Mouse (Mus musculus) embryonic facial prominence, embryonic 14.5 days (tissue): Measurements from ENCODE around the gene Ccdc36. TPM values are rescaled to one million over a fixed set of nuclear protein-coding genes. Genes with fewer than 3 reads are reported as not detected.

Experiments
- ATAC-seq: fragments of 200-750 bp; cut with Nextera tagmentation; 2 replicates; pipeline ENCODE4 v1.8.0; 2017; ENCODE audit warnings: low read depth, moderate number of reproducible peaks, moderate TSS enrichment
- DNase-seq: peaks from one replicate; pipeline ENCODE4 v3.0.0-alpha.2; 2015; ENCODE audit warnings: low spot score
- H3K27ac ChIP-seq: fragments of 300-500 bp; sonication (generic); replicated peaks from 2 replicates; pipeline ENCODE4 v1.5.1; 2014; ENCODE audit warnings: low read depth, mild to moderate bottlenecking, low read length, moderate library complexity
- H3K27me3 ChIP-seq: fragments of 300-500 bp; sonication (generic); replicated peaks from 2 replicates; pipeline ENCODE4 v1.6.1; 2014; ENCODE audit warnings: low read length; ENCODE audit not compliant: control insufficient read depth, insufficient read depth
- H3K36me3 ChIP-seq: fragments of 300-500 bp; sonication (generic); 2 replicates; pipeline ENCODE4 v1.6.1; 2014; ENCODE audit warnings: low read length, mixed read lengths; ENCODE audit not compliant: control insufficient read depth, insufficient read depth
- H3K4me1 ChIP-seq: fragments of 300-500 bp; sonication (generic); 2 replicates; pipeline ENCODE4 v1.6.1; 2014; ENCODE audit warnings: antibody characterized with exemption, low read length; ENCODE audit not compliant: control insufficient read depth, insufficient read depth
- H3K4me2 ChIP-seq: fragments of 300-500 bp; sonication (generic); 2 replicates; pipeline ENCODE4 v1.6.1; 2014; ENCODE audit warnings: low read depth, mild to moderate bottlenecking, low read length, moderate library complexity, mixed read lengths
- H3K4me3 ChIP-seq: fragments of 300-500 bp; sonication (generic); 2 replicates; pipeline ENCODE4 v1.5.1; 2014; ENCODE audit warnings: low read depth, mild to moderate bottlenecking, low read length
- H3K9ac ChIP-seq: fragments of 300-500 bp; sonication (generic); 2 replicates; pipeline ENCODE4 v1.6.1; 2014; ENCODE audit warnings: low read depth, mild to moderate bottlenecking, low read length, moderate library complexity, mixed read lengths
- H3K9me3 ChIP-seq: fragments of 300-500 bp; sonication (generic); 2 replicates; pipeline ENCODE4 v1.6.1; 2016; ENCODE audit warnings: low read length; ENCODE audit not compliant: control insufficient read depth
- WGBS: fragments of 180-500 bp; shearing (Covaris S2); extraction: QIAGEN DNeasy Blood & Tissue Kit; methylation state at CpG from one replicate; pipeline ENCODE4 v1.1.7; 2014; 5-methylcytosine and 5-hydroxymethylcytosine counted together
- polyA plus RNA-seq: library from polyadenylated mRNA; unstranded; fragments of >200 nt; fragmentation: Nextera tagmentation; extraction: Ambion mirVana; gene quantifications from 2 replicates; pipeline ENCODE4 v1.2.1, GENCODE M21; 2014

The Ccdc36 gene
- polyA plus RNA-seq, 1 experiment from 2014 or later = 1.1 TPM

- under 1% methylated on average over 40 of the region's 52 CpGs for WGBS
- peak; percentile 83 for ATAC-seq
Observed at GRCm38 (mm10) chr9:108460319-108461178, 32.3 kb upstream of the Ccdc36 start, which contains the start of gene Ccdc71. TSS of gene Ccdc71 (plus strand) at chr9:108460527.

GRCm38 (mm10) chr9:108459939-108460318 lies 31.6 kb upstream of the Ccdc36 start:
- ATAC-seq = peak; percentile 17; the same call in 1 of the 2 replicates
- Histone ChIP-seq H3K4me3 (peak overlapping the region; percentile 80), H3K4me1 (peaks cover 12% of the 10 kb centered on the region), H3K9ac (no peak overlapping the region), H3K27me3 (no peaks in the 10 kb centered on the region), H3K4me2 (peak overlapping the region; percentile 84), H3K9me3 (no peaks in the 10 kb centered on the region), H3K27ac (peak overlapping the region; percentile 82), H3K36me3 (peaks cover 24% of the 10 kb centered on the region)
- WGBS = 79% methylated on average over 1 of the region's 1 CpGs
- no peak for DNase-seq

More at GRCm38 (mm10) chr9:108460319-108461178, 32.3 kb upstream of the Ccdc36 start, which contains the start of gene Ccdc71:
- Histone ChIP-seq H3K27me3 (no peaks in the 10 kb centered on the region), H3K4me3 (peak within 1 kb of the TSS; percentile 80), H3K4me2 (peak within 1 kb of the TSS; percentile 84), H3K36me3 (peaks cover 31% of the 10 kb centered on the region), H3K9me3 (no peaks in the 10 kb centered on the region), H3K4me1 (peaks cover 12% of the 10 kb centered on the region), H3K9ac (peak within 1 kb of the TSS; percentile 88), H3K27ac (peak within 1 kb of the TSS; percentile 82)
- peak; percentile 90 for DNase-seq

- no peaks in the 10 kb centered on the region for H3K27me3 ChIP-seq
- no peak overlapping the region for H3K9ac ChIP-seq
- H3K4me1 ChIP-seq = peaks cover 24% of the 10 kb centered on the region
- no peak overlapping the region for H3K27ac ChIP-seq
- H3K9me3 ChIP-seq = no peaks in the 10 kb centered on the region
- WGBS = 86% methylated on average over 10 of the region's 10 CpGs
- H3K36me3 ChIP-seq = no peaks in the 10 kb centered on the region
- H3K4me3 ChIP-seq = no peak overlapping the region
- H3K4me2 ChIP-seq = no peak overlapping the region
- DNase-seq (no peak), ATAC-seq (no peak)
Observed at GRCm38 (mm10) chr9:108456953-108457352, 28.7 kb upstream of the Ccdc36 start.

GRCm38 (mm10) chr9:108455747-108456571 lies 27.7 kb upstream of the Ccdc36 start:
- ATAC-seq = no peak

GRCm38 (mm10) chr9:108454429-108454828 lies 26.1 kb upstream of the Ccdc36 start:
- no peaks in the 10 kb centered on the region for H3K36me3 ChIP-seq
- DNase-seq (no peak), ATAC-seq (no peak)
- no peak overlapping the region for H3K9ac ChIP-seq
- H3K27ac ChIP-seq = no peak overlapping the region
- H3K27me3 ChIP-seq = no peaks in the 10 kb centered on the region
- no peak overlapping the region for H3K4me3 ChIP-seq
- WGBS = 87% methylated on average over 6 of the region's 6 CpGs
- H3K4me1 ChIP-seq = peaks cover 33% of the 10 kb centered on the region
- H3K9me3 ChIP-seq = no peaks in the 10 kb centered on the region
- H3K4me2 ChIP-seq = no peak overlapping the region

More at GRCm38 (mm10) chr9:108455747-108456571, 27.7 kb upstream of the Ccdc36 start:
- Histone ChIP-seq H3K4me2 (no peak overlapping the region), H3K27ac (no peak overlapping the region), H3K4me1 (peaks cover 21% of the 10 kb centered on the region), H3K9me3 (no peaks in the 10 kb centered on the region), H3K36me3 (no peaks in the 10 kb centered on the region), H3K27me3 (no peaks in the 10 kb centered on the region), H3K9ac (no peak overlapping the region), H3K4me3 (no peak overlapping the region)
- no peak for DNase-seq
- WGBS = 76% methylated on average over 12 of the region's 12 CpGs

GRCm38 (mm10) chr9:108453458-108453857 lies 25.2 kb upstream of the Ccdc36 start:
- Histone ChIP-seq H3K4me1 (peaks cover 36% of the 10 kb centered on the region), H3K27me3 (no peaks in the 10 kb centered on the region), H3K4me2 (peak overlapping the region; percentile 78), H3K9me3 (no peaks in the 10 kb centered on the region), H3K36me3 (peaks cover 7% of the 10 kb centered on the region), H3K4me3 (peak overlapping the region; percentile 60), H3K9ac (peak overlapping the region; percentile 74), H3K27ac (peak overlapping the region; percentile 79)
- no peak for ATAC-seq
- WGBS = 58% methylated on average over 4 of the region's 4 CpGs
- DNase-seq = peak; percentile 25

- peaks cover 36% of the 10 kb centered on the region for H3K4me1 ChIP-seq
- H3K4me3 ChIP-seq = peak overlapping the region; percentile 60
- WGBS = 20% methylated on average over 6 of the region's 6 CpGs
- H3K9ac ChIP-seq = peak overlapping the region; percentile 74
- no peaks in the 10 kb centered on the region for H3K9me3 ChIP-seq
- peak overlapping the region; percentile 79 for H3K27ac ChIP-seq
- H3K36me3 ChIP-seq = peaks cover 12% of the 10 kb centered on the region
- ATAC-seq (no peak), DNase-seq (no peak)
- peak overlapping the region; percentile 78 for H3K4me2 ChIP-seq
- H3K27me3 ChIP-seq = no peaks in the 10 kb centered on the region
Observed at GRCm38 (mm10) chr9:108452911-108453310, 24.6 kb upstream of the Ccdc36 start.

- H3K4me2 ChIP-seq = peak overlapping the region; percentile 78
- peak overlapping the region; percentile 79 for H3K27ac ChIP-seq
- peak; percentile 94 for DNase-seq
- WGBS = under 1% methylated on average over 35 of the region's 40 CpGs
- H3K9ac ChIP-seq = peak overlapping the region; percentile 74
- no peaks in the 10 kb centered on the region for H3K9me3 ChIP-seq
- peaks cover 36% of the 10 kb centered on the region for H3K4me1 ChIP-seq
- peak overlapping the region; percentile 60 for H3K4me3 ChIP-seq
- H3K27me3 ChIP-seq = no peaks in the 10 kb centered on the region
- peak; percentile 92 for ATAC-seq
- peaks cover 16% of the 10 kb centered on the region for H3K36me3 ChIP-seq
Observed at GRCm38 (mm10) chr9:108452291-108452906, 24.1 kb upstream of the Ccdc36 start.
